Mouse (Mus musculus): ENCODE data around the gene Chdh. TPM values are rescaled to one million over a fixed set of nuclear protein-coding genes. Genes with fewer than 3 reads are reported as not detected.

Gene Chdh
- polyA plus RNA-seq, 1 experiment = not detected

GRCm38 (mm10) chr14:30024387-30024786, 15.6 kb downstream of the Chdh start:
- H3K27ac ChIP-seq (ENCODE audit: insufficient read depth, low read length) = no peak overlapping the region
- TF ChIP-seq CTCF (IDR thresholded peaks at IDR 0.05; ENCODE audit: borderline replicate concordance, insufficient read depth, low read length) = no peak
- no peak for TF ChIP-seq POLR2A (IDR thresholded peaks at IDR 0.05; ENCODE audit: low read depth, low read length)
- H3K4me3 ChIP-seq (ENCODE audit: insufficient read depth, low read length) = no peak overlapping the region
- no peaks in the 10 kb centered on the region for H3K4me1 ChIP-seq (ENCODE audit: control insufficient read depth, insufficient read depth, low read length)

DNA sequence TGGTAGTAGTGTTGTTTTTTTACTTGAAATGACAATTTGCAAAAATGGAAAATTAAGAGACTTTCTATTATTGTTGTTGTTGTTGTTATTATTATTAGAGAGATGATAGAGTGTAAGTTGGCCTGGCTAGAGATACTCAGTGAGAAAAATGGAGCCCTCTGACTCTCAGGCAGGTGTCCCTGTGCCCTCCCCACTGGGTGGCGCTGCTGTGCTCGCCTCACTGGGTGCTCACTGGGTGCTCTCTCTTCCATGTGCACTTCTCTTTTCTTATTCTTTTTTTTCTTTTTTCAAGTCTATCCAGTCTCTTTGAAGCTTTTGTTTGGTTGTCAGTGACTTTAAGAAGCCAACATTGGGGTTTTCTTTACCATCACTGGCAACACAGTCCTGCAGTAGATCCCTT, 18.6 kb downstream of the Chdh start:
- Histone ChIP-seq H3K27ac (ENCODE audit: insufficient read depth, low read length) (no peak overlapping the region), H3K4me3 (ENCODE audit: insufficient read depth, low read length) (no peak overlapping the region), H3K4me1 (ENCODE audit: control insufficient read depth, insufficient read depth, low read length) (no peaks in the 10 kb centered on the region)
- no peak for TF ChIP-seq POLR2A (IDR thresholded peaks at IDR 0.05; ENCODE audit: low read depth, low read length)
- peak; percentile 30; the same call in 1 of the 2 replicates for TF ChIP-seq CTCF (IDR thresholded peaks at IDR 0.05; ENCODE audit: borderline replicate concordance, insufficient read depth, low read length)

DNA sequence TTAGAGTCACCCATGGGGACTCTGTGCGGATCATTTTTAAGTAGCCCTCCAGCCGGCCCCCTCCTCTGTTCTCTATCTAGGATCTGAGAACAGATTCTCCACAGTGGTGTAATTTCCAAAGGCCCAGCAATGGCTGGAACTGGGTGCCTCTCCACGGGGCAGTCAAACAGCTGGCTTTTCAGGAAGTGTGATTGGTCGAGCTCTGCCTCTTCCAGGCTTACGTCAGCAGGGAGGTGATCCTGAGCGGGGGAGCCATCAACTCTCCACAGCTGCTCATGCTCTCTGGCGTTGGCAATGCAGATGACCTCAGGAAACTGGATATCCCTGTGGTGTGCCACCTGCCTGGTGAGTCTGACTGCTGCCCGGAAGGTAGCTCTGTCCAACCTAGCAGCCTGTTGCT, 24.6 kb downstream of the Chdh start:
- Histone ChIP-seq H3K27ac (ENCODE audit: insufficient read depth, low read length) (no peak overlapping the region), H3K4me3 (ENCODE audit: insufficient read depth, low read length) (no peak overlapping the region), H3K4me1 (ENCODE audit: control insufficient read depth, insufficient read depth, low read length) (no peaks in the 10 kb centered on the region)
- TF ChIP-seq POLR2A (IDR thresholded peaks at IDR 0.05; ENCODE audit: low read depth, low read length) (no peak), CTCF (IDR thresholded peaks at IDR 0.05; ENCODE audit: borderline replicate concordance, insufficient read depth, low read length) (no peak)

DNA sequence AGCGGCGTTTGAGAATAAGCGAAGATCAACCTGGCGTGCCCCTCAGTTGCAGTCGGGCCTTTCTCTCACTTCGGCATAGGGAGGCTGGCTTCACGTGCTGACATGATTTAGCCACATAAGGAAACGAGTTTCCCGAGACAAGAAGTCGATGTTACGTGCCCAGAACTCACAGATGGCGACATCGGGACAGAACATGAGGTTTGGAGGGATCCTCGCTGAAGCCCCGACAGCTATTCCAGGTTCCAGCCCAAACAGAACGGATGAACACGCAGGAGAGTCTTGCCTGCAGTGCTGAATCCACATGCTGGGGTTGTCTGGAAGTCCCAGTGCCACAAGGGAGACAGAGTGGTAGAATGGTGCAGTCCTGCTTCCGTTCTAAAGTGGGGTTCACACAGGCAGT, 29.6 kb downstream of the Chdh start:
- Histone ChIP-seq H3K4me3 (ENCODE audit: insufficient read depth, low read length) (no peak overlapping the region), H3K27ac (ENCODE audit: insufficient read depth, low read length) (no peak overlapping the region), H3K4me1 (ENCODE audit: control insufficient read depth, insufficient read depth, low read length) (no peaks in the 10 kb centered on the region)
- TF ChIP-seq POLR2A (IDR thresholded peaks at IDR 0.05; ENCODE audit: low read depth, low read length) = no peak
- no peak for TF ChIP-seq CTCF (IDR thresholded peaks at IDR 0.05; ENCODE audit: borderline replicate concordance, insufficient read depth, low read length)

DNA sequence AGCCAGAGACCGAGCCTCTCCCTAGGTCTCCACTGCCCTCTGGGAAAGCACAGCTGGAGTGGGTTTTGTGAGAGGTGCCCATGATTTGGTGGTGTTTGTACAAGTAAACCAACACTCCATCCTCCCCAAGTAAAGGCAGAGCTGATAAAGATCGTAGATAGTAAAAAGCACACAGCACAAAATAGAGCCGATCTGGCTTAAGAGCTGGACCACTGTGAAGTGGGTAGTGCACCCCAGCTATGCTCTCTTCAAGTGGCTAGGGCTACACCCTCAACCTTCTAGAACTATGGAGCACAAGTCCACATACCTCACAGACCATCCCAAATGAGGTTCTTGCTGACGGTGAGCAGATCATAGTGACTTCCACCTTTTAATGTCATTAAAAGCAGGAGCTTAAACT, 30.6 kb downstream of the Chdh start:
- TF ChIP-seq POLR2A (IDR thresholded peaks at IDR 0.05; ENCODE audit: low read depth, low read length) (no peak), CTCF (IDR thresholded peaks at IDR 0.05; ENCODE audit: borderline replicate concordance, insufficient read depth, low read length) (no peak)
- Histone ChIP-seq H3K4me3 (ENCODE audit: insufficient read depth, low read length) (no peak overlapping the region), H3K27ac (ENCODE audit: insufficient read depth, low read length) (no peak overlapping the region), H3K4me1 (ENCODE audit: control insufficient read depth, insufficient read depth, low read length) (no peaks in the 10 kb centered on the region)

- no peak overlapping the region for H3K4me3 ChIP-seq (ENCODE audit: insufficient read depth, low read length)
- TF ChIP-seq CTCF (IDR thresholded peaks at IDR 0.05; ENCODE audit: borderline replicate concordance, insufficient read depth, low read length) (no peak), POLR2A (IDR thresholded peaks at IDR 0.05; ENCODE audit: low read depth, low read length) (no peak)
- H3K4me1 ChIP-seq (ENCODE audit: control insufficient read depth, insufficient read depth, low read length) = no peaks in the 10 kb centered on the region
- H3K27ac ChIP-seq (ENCODE audit: insufficient read depth, low read length) = no peak overlapping the region
Observed at GRCm38 (mm10) chr14:30041836-30042235, 33.0 kb downstream of the Chdh start.

- no peak overlapping the region for H3K27ac ChIP-seq (ENCODE audit: insufficient read depth, low read length)
- no peaks in the 10 kb centered on the region for H3K4me1 ChIP-seq (ENCODE audit: control insufficient read depth, insufficient read depth, low read length)
- TF ChIP-seq POLR2A (IDR thresholded peaks at IDR 0.05; ENCODE audit: low read depth, low read length) = no peak
- no peak for TF ChIP-seq CTCF (IDR thresholded peaks at IDR 0.05; ENCODE audit: borderline replicate concordance, insufficient read depth, low read length)
- no peak overlapping the region for H3K4me3 ChIP-seq (ENCODE audit: insufficient read depth, low read length)
Observed at GRCm38 (mm10) chr14:30043356-30043940, 34.6 kb downstream of the Chdh start.

- TF ChIP-seq POLR2A (IDR thresholded peaks at IDR 0.05; ENCODE audit: low read depth, low read length) (no peak), CTCF (IDR thresholded peaks at IDR 0.05; ENCODE audit: borderline replicate concordance, insufficient read depth, low read length) (no peak)
- H3K27ac ChIP-seq (ENCODE audit: insufficient read depth, low read length) = no peak overlapping the region
- H3K4me3 ChIP-seq (ENCODE audit: insufficient read depth, low read length) = no peak overlapping the region
- H3K4me1 ChIP-seq (ENCODE audit: control insufficient read depth, insufficient read depth, low read length) = no peaks in the 10 kb centered on the region
Observed at GRCm38 (mm10) chr14:30045239-30045638, 36.4 kb downstream of the Chdh start.

DNA sequence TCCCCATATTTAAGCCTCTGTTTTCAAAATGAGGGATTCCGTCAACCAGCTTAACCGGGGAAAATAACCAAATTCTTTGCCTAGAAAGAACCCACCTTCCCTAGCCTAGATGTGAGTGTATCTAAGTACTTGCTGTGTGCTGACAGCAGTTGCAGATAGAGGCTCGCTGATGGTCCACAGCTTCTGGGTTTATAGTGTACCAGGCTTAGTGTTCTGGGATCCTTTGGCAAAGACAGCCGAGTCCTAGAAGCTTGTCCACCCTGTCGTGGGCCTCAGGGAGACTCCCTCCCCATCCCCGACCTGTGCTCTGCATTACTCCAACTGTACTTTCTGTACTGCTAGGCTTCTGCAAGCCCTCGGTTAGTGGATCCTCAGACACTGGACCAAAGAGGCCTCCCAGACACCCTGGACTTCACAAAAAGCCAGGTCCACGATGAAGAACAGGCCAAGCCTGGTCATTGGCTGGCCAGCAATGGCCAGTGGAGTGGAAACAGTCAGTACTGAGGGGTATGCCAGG, 36.9 kb downstream of the Chdh start:
- no peak for TF ChIP-seq POLR2A (IDR thresholded peaks at IDR 0.05; ENCODE audit: low read depth, low read length)
- no peak for TF ChIP-seq CTCF (IDR thresholded peaks at IDR 0.05; ENCODE audit: borderline replicate concordance, insufficient read depth, low read length)
- Histone ChIP-seq H3K4me3 (ENCODE audit: insufficient read depth, low read length) (no peak overlapping the region), H3K27ac (ENCODE audit: insufficient read depth, low read length) (no peak overlapping the region), H3K4me1 (ENCODE audit: control insufficient read depth, insufficient read depth, low read length) (no peaks in the 10 kb centered on the region)

DNA sequence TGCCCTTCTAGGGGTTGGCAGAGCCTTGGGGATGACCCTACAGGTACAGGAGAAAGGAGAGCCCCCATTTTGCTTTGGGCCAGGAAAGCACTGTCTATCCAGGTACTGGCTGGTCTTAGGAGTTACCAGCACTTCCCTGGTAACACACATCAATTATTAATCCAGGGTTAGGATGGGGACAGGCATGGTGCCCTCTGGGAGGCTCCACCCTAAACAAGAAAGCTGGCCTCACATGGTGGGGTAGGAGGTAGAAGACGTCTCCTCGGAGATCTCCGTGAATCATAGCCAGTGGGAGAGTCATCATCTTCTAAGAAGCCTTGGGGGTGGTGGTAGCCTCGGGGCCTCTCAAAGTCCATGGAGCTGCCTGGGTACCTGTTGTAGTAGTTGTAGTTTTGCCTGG, 38.2 kb downstream of the Chdh start:
- Histone ChIP-seq H3K4me3 (ENCODE audit: insufficient read depth, low read length) (no peak overlapping the region), H3K27ac (ENCODE audit: insufficient read depth, low read length) (no peak overlapping the region), H3K4me1 (ENCODE audit: control insufficient read depth, insufficient read depth, low read length) (no peaks in the 10 kb centered on the region)
- TF ChIP-seq CTCF (IDR thresholded peaks at IDR 0.05; ENCODE audit: borderline replicate concordance, insufficient read depth, low read length) (no peak), POLR2A (IDR thresholded peaks at IDR 0.05; ENCODE audit: low read depth, low read length) (no peak)

All from embryonic fibroblast, embryonic 13.5 days (primary cell).